Mouse (Mus musculus) MN1 (cell line): ENCODE results near the gene Egfr.

Experiments used
- DNase-seq: peaks from one replicate; pipeline ENCODE4 v3.0.0-alpha.2; 2016; ENCODE audit warnings: low spot score

Gene Egfr

GRCm38 (mm10) chr11:16951761-16952010, 199.7 kb downstream of the Egfr start:
- no peak for DNase-seq

GRCm38 (mm10) chr11:16956115-16956862, 204.3 kb downstream of the Egfr start:
- DNase-seq = no peak

GRCm38 (mm10) chr11:16957030-16957429, 205.0 kb downstream of the Egfr start:
- no peak for DNase-seq

- no peak for DNase-seq
Observed at GRCm38 (mm10) chr11:16958520-16958919, 206.5 kb downstream of the Egfr start.
